ENCODE assay signal across 15 mouse cellular contexts in the genomic region with DNA sequence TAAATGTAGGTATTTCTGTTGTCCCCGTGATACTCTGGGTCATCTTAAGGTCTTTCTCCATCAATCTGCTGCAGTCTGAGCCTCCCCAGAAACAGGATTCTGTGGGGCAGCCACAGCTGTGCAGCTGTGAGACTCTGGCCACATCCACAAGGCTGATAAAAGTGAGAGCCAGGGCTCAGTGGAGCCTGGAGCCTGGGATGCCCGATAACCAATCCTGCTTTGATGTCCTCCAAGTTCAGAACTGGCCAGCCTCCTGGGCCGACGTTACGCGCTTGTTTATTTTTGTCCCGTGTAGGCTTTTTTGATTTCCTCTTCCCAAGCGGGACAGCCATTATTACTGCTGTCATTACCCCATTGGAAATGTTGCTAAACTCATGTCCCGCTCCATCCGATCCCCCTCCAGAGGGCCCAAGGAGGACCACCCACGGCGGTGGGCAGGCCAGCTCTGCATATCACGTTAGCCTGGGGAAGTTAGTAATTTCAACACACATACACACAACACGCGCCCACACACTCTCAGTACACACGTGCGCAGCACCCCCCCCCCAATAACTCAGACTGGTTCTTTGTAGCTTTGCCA.
DNase-seq lines count a peak whose midpoint lies in the region; ATAC-seq and TF ChIP-seq lines count a peak whose summit lies in the region.
"Had no signal": no experiment of that assay in that cellular context is flagged by ENCODE, and none has a peak within 500 bp of the region (broad histone marks: within the 10 kb centered on the region; RNA-seq: fewer than 3 reads in every experiment).

No protein-coding gene starts in this region.

- no peaks in the 10 kb centered on the region for H3K9me3 ChIP-seq in kidney, embryonic 15.5 days (replicated peaks)
- no peaks in the 10 kb centered on the region for H3K9me3 ChIP-seq in lung, postnatal 0 days (ENCODE audit: low read length)
- H3K9me3 ChIP-seq: midbrain, embryonic 12.5 days; neural tube, embryonic 13.5 days had no signal

- H3K27me3 ChIP-seq in kidney, embryonic 15.5 days = peaks cover 92% of the 10 kb centered on the region
- H3K27me3 ChIP-seq in lung, postnatal 0 days (replicated peaks; ENCODE audit: insufficient read depth, low read length) = no peaks in the 10 kb centered on the region

- peak overlapping the region; percentile 19; the same call in 1 of the 2 replicates for H3K27ac ChIP-seq in kidney, embryonic 15.5 days
- no peak overlapping the region for H3K27ac ChIP-seq in lung, postnatal 0 days (ENCODE audit: low read length)
- H3K27ac ChIP-seq in layer of hippocampus, adult 2 months = no peak overlapping the region
- H3K27ac ChIP-seq: midbrain, embryonic 12.5 days; neural tube, embryonic 13.5 days had no signal

- H3K4me3 ChIP-seq in kidney, embryonic 15.5 days (replicated peaks) = no peak overlapping the region
- H3K4me3 ChIP-seq in lung, postnatal 0 days (ENCODE audit: low read depth, low read length) = no peak overlapping the region
- H3K4me3 ChIP-seq in layer of hippocampus, adult 2 months = no peak overlapping the region
- H3K4me3 ChIP-seq: erythroblast, embryonic 14.5 days; midbrain, embryonic 12.5 days; neural tube, embryonic 13.5 days had no signal

- H3K4me2 ChIP-seq in kidney, embryonic 15.5 days = no peak overlapping the region
- H3K4me2 ChIP-seq in lung, postnatal 0 days (replicated peaks; ENCODE audit: low read depth, low read length) = no peak overlapping the region
- H3K4me2 ChIP-seq: midbrain, embryonic 12.5 days; neural tube, embryonic 13.5 days had no signal

- WGBS in kidney, embryonic 15.5 days = 27% methylated on average over 17 of the region's 17 CpGs
- WGBS in lung, postnatal 0 days = 26% methylated on average over 17 of the region's 17 CpGs

- H3K36me3 ChIP-seq in kidney, embryonic 15.5 days = no peaks in the 10 kb centered on the region
- no peaks in the 10 kb centered on the region for H3K36me3 ChIP-seq in lung, postnatal 0 days (ENCODE audit: insufficient read depth, low read length)
- H3K36me3 ChIP-seq: midbrain, embryonic 12.5 days; neural tube, embryonic 13.5 days had no signal

- DNase-seq in kidney, postnatal 4 days = no peak
- peak; percentile 69 for DNase-seq in lung, postnatal 0 days (ENCODE audit: low spot score)
- DNase-seq in lung, postnatal 36 days = no peak
- peak; percentile 34 for DNase-seq in lung, postnatal 14 days
- no peak for DNase-seq in layer of hippocampus, adult 2 months (ENCODE audit: low spot score in 2 of 2)
- no peak for DNase-seq in left cerebral cortex, adult 8-10 months (ENCODE audit: low spot score in 2 of 2)
- DNase-seq: cerebellum, adult 9-11 months; gastrocnemius, postnatal 36 days; kidney, postnatal 25 days; thymus, adult 2 months had no signal

- peak; percentile 42 for TF ChIP-seq EP300 in lung, postnatal 0 days (IDR thresholded peaks at IDR 0.05)

- peaks cover 56% of the 10 kb centered on the region for H3K4me1 ChIP-seq in kidney, embryonic 15.5 days
- H3K4me1 ChIP-seq in lung, postnatal 0 days (ENCODE audit: insufficient read depth, low read depth, low read length) = 0 out of 2 replicates have a peak, but pooled peaks cover 3% of the 10 kb centered on the region

- ATAC-seq in kidney, embryonic 15.5 days (replicated peaks; ENCODE audit: low FRiP score) = 0 out of 2 replicates have a peak, but pooled peaks have one; percentile 14
- ATAC-seq in lung, postnatal 0 days = peak; percentile 63
- ATAC-seq: forebrain, embryonic 14.5 days had no signal

- H3K9ac ChIP-seq in kidney, embryonic 15.5 days = no peak overlapping the region
- H3K9ac ChIP-seq in lung, postnatal 0 days (replicated peaks; ENCODE audit: low read depth) = no peak overlapping the region
- H3K9ac ChIP-seq: midbrain, embryonic 12.5 days; neural tube, embryonic 13.5 days had no signal

- no peak for TF ChIP-seq CTCF in lung, postnatal 0 days (IDR thresholded peaks at IDR 0.05)
- no peak for TF ChIP-seq CTCF in layer of hippocampus, adult 2 months (conservative IDR thresholded peaks at IDR 0.05)

Comparison
In these comparisons a context has a peak if more than half of its experiments do, and no peak if none do; other contexts are left out.
1. DNase-seq: peak in lung, postnatal 0 days (single experiment) and lung, postnatal 14 days (single experiment); none in kidney, postnatal 4 days (0 of 2), lung, postnatal 36 days (single experiment), layer of hippocampus, adult 2 months (0 of 2) and left cerebral cortex, adult 8-10 months (0 of 2).